Mouse (Mus musculus) liver (tissue): ENCODE measurements at regions not wholly inside any gene's neighbourhood (a gene's known extent, or its start where the extent isn't known, plus 50 kb on each side); places are given as distances from the start of the nearest gene placed in this dataset.

Experiments
- DNase-seq: peaks from one replicate; pipeline ENCODE4 v3.0.0-alpha.2; 2020; ENCODE audit warnings: mixed read lengths

DNA sequence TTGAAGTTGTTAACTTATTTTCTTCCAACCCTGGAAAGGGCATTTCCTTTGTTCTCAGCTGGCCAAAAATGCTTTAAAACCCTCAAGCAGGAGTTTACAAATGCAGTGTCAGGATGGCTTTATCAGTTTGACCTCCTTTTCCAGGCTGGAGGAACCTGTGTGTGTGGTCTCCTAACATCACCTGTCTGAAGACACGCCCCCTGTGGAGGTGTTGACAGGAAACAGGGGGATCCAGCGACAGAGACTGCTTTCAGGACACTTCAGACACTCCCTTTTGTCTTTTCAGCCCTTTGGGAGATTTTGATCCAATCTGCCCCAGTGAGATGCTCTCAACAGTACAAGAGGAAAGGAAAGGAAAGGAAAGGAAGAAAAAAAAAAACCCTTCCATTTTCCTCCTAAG, 202.5 kb upstream of the Jade1 start:
- no peak for DNase-seq

DNA sequence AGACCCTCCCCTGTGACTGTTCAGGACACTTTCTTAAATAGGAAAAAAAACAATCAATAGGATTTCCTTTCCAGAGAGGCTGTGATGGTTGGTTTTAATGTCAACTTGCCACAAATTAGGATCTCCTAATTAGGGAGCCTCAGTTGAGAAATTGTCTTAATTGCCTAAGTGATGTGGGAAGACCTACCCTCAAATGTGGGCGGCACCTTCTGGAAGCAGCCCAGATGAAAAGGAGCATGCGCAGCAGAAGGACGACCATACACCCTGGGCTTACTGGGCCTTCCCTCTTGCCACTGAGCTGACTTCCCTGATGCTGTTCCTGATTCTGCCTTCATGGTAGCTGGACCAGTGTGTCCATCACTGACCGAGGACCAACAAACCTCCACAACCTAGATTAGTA, 203.7 kb upstream of the Jade1 start:
- DNase-seq = no peak

- DNase-seq = no peak
Observed at GRCm38 (mm10) chr3:41351091-41351685, 204.3 kb upstream of the Jade1 start.

GRCm38 (mm10) chr3:41350331-41350730, 205.2 kb upstream of the Jade1 start:
- no peak for DNase-seq

GRCm38 (mm10) chr3:41348795-41349194, 206.7 kb upstream of the Jade1 start:
- DNase-seq = peak; percentile 32

DNA sequence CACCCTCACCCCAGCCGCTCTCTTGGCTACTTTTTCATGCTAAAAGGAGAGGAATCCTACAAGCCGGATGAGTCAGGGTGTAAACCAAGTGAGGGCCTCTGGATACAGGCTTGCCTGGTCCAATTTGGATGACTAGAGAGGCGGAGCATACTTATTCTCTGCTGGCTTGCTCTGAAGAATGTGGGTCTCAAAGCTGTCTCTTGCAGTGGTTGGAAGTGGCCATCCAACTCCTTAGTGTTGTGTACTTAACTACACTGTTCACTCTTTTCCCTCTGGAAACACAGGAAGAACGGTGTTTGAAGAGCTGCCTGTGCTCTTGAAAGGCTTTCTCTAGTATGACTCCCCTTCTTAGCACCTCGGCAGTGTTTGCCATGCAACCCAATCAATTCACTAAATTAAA, 208.7 kb upstream of the Jade1 start:
- no peak for DNase-seq

GRCm38 (mm10) chr3:41343431-41343830, 212.1 kb upstream of the Jade1 start:
- no peak for DNase-seq

GRCm38 (mm10) chr3:41332481-41332880, 223.1 kb upstream of the Jade1 start:
- DNase-seq = no peak

GRCm38 (mm10) chr3:41330356-41330755, 225.2 kb upstream of the Jade1 start:
- no peak for DNase-seq

- DNase-seq = no peak
Observed at GRCm38 (mm10) chr3:41328828-41329227, 226.7 kb upstream of the Jade1 start.

- no peak for DNase-seq
Observed at GRCm38 (mm10) chr3:41326211-41327104, 229.1 kb upstream of the Jade1 start.

DNA sequence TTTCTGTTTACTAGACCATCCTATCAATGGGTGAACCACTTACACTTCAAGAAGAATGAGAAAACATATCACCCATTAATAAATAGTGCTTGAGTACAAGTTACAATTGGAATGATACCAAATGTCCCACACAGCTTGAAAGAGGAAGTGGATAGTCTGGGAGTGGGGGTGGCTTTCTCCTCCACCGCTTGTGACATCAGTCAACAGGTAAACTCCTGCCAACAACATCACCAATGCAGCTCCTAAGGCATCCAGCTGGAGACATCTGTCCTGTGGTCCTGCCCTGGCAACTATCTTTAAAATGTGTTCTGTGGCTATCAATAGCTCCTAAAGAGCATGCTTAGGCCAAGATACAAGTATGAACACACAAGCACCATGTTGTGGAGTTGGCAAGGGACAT, 233.7 kb upstream of the Jade1 start:
- DNase-seq = no peak

DNA sequence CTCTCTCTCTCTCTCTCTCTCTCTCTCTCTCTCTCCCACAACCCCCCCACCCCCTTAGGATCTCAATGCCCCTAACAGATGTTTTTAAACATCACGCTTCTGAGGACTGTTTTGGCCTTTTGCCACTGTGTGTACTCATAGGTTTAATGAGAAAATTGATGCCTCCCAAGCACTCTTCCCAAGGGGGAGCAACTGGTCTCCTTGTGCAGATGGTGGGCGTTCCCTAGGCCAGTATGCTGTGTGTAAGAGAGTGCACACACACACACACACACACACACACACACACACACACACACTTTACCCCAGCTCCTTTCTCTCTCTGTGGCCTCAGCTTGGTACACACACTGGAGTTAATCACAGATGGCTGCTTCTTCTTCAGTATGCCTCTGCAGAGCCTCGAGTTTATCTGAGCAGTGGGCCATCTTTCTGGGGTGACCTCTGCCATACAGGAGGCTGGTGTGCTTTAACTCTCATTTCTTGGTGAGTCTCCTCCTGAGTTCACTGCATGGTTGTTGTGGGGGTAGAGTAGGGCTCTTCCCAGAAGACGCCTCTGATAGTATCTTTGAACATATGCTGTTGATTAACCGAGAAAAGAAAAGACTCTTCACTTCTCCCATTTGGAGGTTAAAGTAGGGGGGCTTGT, 236.2 kb upstream of the Jade1 start:
- no peak for DNase-seq

GRCm38 (mm10) chr3:41318232-41319131, 235.6 kb upstream of the Pgrmc2 start:
- DNase-seq = no peak

- peak; percentile 3 for DNase-seq
Observed at GRCm38 (mm10) chr3:41317170-41317569, 234.3 kb upstream of the Pgrmc2 start.

DNA sequence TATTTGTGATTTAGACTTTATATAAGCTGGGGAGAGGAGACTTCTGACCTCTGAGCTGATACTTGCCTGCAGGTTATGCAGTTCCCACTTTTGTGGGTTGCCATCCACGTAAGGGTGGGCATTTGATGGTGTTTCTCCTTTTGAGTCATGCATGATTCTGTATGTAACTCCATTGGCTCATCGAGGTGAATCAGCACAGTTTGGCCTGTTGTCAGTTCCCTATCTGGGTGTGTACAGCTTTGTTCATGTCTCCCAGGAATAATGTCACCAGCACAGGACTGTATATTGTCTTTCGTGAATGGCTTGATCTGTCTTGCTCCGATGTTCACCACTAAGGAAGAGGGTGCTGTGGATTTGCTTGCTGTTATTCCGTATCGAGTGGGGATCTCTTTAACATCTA, 229.6 kb upstream of the Pgrmc2 start:
- DNase-seq = no peak

- no peak for DNase-seq
Observed at GRCm38 (mm10) chr3:41307400-41308028, 224.7 kb upstream of the Pgrmc2 start.

- DNase-seq = no peak
Observed at GRCm38 (mm10) chr3:41302805-41303204, 220.0 kb upstream of the Pgrmc2 start.

GRCm38 (mm10) chr3:41298776-41299175, 215.9 kb upstream of the Pgrmc2 start:
- DNase-seq = no peak

DNA sequence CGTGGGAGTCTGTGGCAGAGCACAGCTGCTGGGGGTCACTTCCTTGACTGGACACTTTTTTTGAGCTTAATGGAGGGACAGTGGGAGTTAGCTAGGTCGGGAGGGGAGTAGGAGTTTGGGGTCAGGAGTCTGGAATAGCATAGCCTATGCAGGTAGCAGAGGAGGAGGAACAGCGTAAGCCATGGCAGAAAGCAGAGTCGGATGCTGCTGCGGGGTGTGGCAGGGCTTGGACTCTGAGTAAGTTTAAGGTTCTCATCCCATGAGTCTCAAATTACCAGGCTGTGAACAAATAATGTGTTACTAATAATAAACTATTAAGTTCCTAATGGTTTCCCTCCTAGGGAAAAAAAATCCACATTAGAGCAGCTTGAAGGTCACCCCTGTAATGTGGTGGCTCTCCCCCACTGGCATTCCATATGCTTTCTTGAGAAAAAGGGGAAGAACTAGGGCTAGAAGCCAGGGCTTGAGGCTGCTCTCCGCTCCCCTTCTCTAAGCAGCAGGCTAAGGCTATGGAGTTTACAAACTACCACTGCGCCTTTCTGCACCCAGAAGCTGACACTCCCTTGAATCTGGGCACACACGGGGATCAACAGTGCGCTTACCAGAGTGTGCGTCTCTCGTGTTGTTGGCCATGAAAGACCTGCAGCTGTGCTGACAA, 213.4 kb upstream of the Pgrmc2 start:
- no peak for DNase-seq

- no peak for DNase-seq
Observed at GRCm38 (mm10) chr3:41295150-41295549, 212.3 kb upstream of the Pgrmc2 start.
